Mouse (Mus musculus) T-cell, adult 2 months (primary cell): ENCODE data around the gene Gm3286.
"Not testable (repeated sequence)": the region's sequence is repeated elsewhere in the genome, so short reads cannot be mapped to it uniquely, and the experiment has no call there.

Experiments used
- DNase-seq: peaks from one replicate; pipeline ENCODE4 v3.0.0; 2022; ENCODE audit warnings: low spot score

Gene Gm3286

GRCm38 (mm10) chr5:95510458-95510857 is at the start of gene Gm3286:
Gene Gm3286 (plus strand): TSS chr5:95510758.
- not testable (repeated sequence) for DNase-seq
